Comparison of ENCODE assay signal across 17 mouse cellular contexts in the genomic region with DNA sequence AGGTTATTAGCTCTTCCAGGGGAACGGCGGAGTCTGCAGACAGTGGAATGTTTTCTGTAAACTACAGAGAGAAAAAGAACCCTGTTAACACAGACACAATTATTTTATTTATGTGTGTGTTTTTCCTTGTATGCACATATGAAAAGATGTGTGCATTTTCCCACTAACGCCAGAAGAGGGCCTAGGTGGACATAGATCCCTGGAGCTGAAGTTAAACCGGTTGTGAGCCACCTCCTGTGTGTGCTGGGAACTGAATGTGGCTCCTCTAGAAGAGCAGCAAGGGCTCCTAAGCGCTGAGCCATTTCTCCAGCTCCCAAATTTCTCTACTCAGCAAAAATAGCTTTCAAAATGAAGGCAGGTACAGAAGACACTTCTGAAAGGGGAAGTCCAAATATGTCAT. TPM values are rescaled to one million over a fixed set of nuclear protein-coding genes. Genes with fewer than 3 reads are reported as not detected.
A peak's percentile ranks its signal among the peaks of the same experiment; 100 is the strongest.
DNase-seq lines count a peak whose midpoint lies in the region; ATAC-seq and TF ChIP-seq lines count a peak whose summit lies in the region.
"Had no signal": no experiment of that assay in that cellular context is flagged by ENCODE, and none has a peak within 500 bp of the region (broad histone marks: within the 10 kb centered on the region; RNA-seq: fewer than 3 reads in every experiment).

No protein-coding gene starts in this region.

- H3K36me3 ChIP-seq in forebrain, postnatal 0 days (ENCODE audit: insufficient read depth) = no peaks in the 10 kb centered on the region
- no peaks in the 10 kb centered on the region for H3K36me3 ChIP-seq in forebrain, embryonic 12.5 days (replicated peaks)
- H3K36me3 ChIP-seq in lung, postnatal 0 days (ENCODE audit: insufficient read depth, low read length) = no peaks in the 10 kb centered on the region
- peaks cover 0 to 10% of the 10 kb centered on the region in 2 experiments; a peak in 2 of 4 replicates for H3K36me3 ChIP-seq in MEL (ENCODE audit: control insufficient read depth in 1 of 2, insufficient read depth in 2 of 2, low read length in 2 of 2)
- H3K36me3 ChIP-seq: G1E; heart, embryonic 12.5 days; limb, embryonic 15.5 days; neural tube, embryonic 13.5 days had no signal

- H3K4me3 ChIP-seq in forebrain, postnatal 0 days (ENCODE audit: low read depth, low read length) = no peak overlapping the region
- no peak overlapping the region for H3K4me3 ChIP-seq in forebrain, embryonic 12.5 days (replicated peaks)
- H3K4me3 ChIP-seq in lung, postnatal 0 days (ENCODE audit: low read depth, low read length) = no peak overlapping the region
- no peak overlapping the region for H3K4me3 ChIP-seq in MEL (ENCODE audit: control insufficient read depth in 1 of 2, insufficient read depth in 1 of 2, low read depth in 2 of 2, low read length in 2 of 2)
- H3K4me3 ChIP-seq: heart, embryonic 12.5 days; limb, embryonic 15.5 days; neural tube, embryonic 13.5 days had no signal

- peak; percentile 40 for TF ChIP-seq RAD21 in MEL (IDR thresholded peaks at IDR 0.05; ENCODE audit: low read depth, low read length)

- no peak overlapping the region for H3K27ac ChIP-seq in forebrain, postnatal 0 days (ENCODE audit: low read depth, low read length)
- H3K27ac ChIP-seq in forebrain, embryonic 12.5 days = no peak overlapping the region
- H3K27ac ChIP-seq in lung, postnatal 0 days (ENCODE audit: low read length) = no peak overlapping the region
- H3K27ac ChIP-seq in MEL (ENCODE audit: control insufficient read depth, low read depth, low read length) = no peak overlapping the region
- H3K27ac ChIP-seq: hindbrain, embryonic 14.5 days; limb, embryonic 15.5 days; neural tube, embryonic 13.5 days had no signal

- 0 out of 2 replicates have a peak, but pooled peaks have one; percentile 15 for TF ChIP-seq CTCF in forebrain, postnatal 0 days (IDR thresholded peaks at IDR 0.05; ENCODE audit: low read depth)
- TF ChIP-seq CTCF in lung, postnatal 0 days (IDR thresholded peaks at IDR 0.05) = peak; percentile 18; the same call in 1 of the 2 replicates
- TF ChIP-seq CTCF in MEL (IDR thresholded peaks at IDR 0.05 in 2 of 3, conservative IDR thresholded peaks at IDR 0.05 in 1 of 3; ENCODE audit: control insufficient read depth in 1 of 3, insufficient read depth in 1 of 3, low read depth in 2 of 3, low read length in 3 of 3, poor library complexity in 1 of 3, severe bottlenecking in 1 of 3) = peak; percentile 32 to 77 (median 42)

- H3K79me2 ChIP-seq in MEL (ENCODE audit: control insufficient read depth, insufficient read depth, low read length, poor library complexity) = no peaks in the 10 kb centered on the region

- H3K9ac ChIP-seq in forebrain, postnatal 0 days = no peak overlapping the region
- H3K9ac ChIP-seq in forebrain, embryonic 12.5 days = no peak overlapping the region
- H3K9ac ChIP-seq in lung, postnatal 0 days (replicated peaks; ENCODE audit: low read depth) = no peak overlapping the region
- no peak overlapping the region for H3K9ac ChIP-seq in MEL (ENCODE audit: control insufficient read depth, low read depth, low read length, poor library complexity, severe bottlenecking)
- H3K9ac ChIP-seq: heart, embryonic 12.5 days; hindbrain, embryonic 14.5 days; limb, embryonic 15.5 days; neural tube, embryonic 13.5 days had no signal

- TF ChIP-seq EP300 in lung, postnatal 0 days (IDR thresholded peaks at IDR 0.05) = no peak
- TF ChIP-seq EP300 in MEL (IDR thresholded peaks at IDR 0.05; ENCODE audit: low read depth in 1 of 2, low read length in 2 of 2) = no peak

- intact Hi-C loops in left cerebral cortex, postnatal 4 days (cut with DNase I) = no loop called here

- no peaks in the 10 kb centered on the region for H3K9me3 ChIP-seq in forebrain, postnatal 0 days (ENCODE audit: low read length)
- H3K9me3 ChIP-seq in forebrain, embryonic 12.5 days = no peaks in the 10 kb centered on the region
- H3K9me3 ChIP-seq in lung, postnatal 0 days (ENCODE audit: low read length) = no peaks in the 10 kb centered on the region
- H3K9me3 ChIP-seq in MEL (replicated peaks; ENCODE audit: insufficient read depth, low read length) = no peaks in the 10 kb centered on the region
- H3K9me3 ChIP-seq: G1E; heart, embryonic 12.5 days; limb, embryonic 15.5 days; neural tube, embryonic 13.5 days had no signal

- WGBS in forebrain, postnatal 0 days = 62% methylated on average over 5 of the region's 5 CpGs
- WGBS in forebrain, embryonic 12.5 days = 65% methylated on average over 5 of the region's 5 CpGs
- WGBS in lung, postnatal 0 days = 63% methylated on average over 5 of the region's 5 CpGs

- ATAC-seq in forebrain, postnatal 0 days = no peak
- no peak for ATAC-seq in forebrain, embryonic 12.5 days (ENCODE audit: low FRiP score)
- no peak for ATAC-seq in lung, postnatal 0 days
- ATAC-seq in megakaryocyte, adult 5-6 weeks (ENCODE audit: poor library complexity, severe bottlenecking) = 0 out of 2 replicates have a peak, but pooled peaks have one; percentile 32

- no peak overlapping the region for H3K4me2 ChIP-seq in forebrain, postnatal 0 days (ENCODE audit: low read depth)
- H3K4me2 ChIP-seq in forebrain, embryonic 12.5 days = no peak overlapping the region
- H3K4me2 ChIP-seq in lung, postnatal 0 days (replicated peaks; ENCODE audit: low read depth, low read length) = no peak overlapping the region
- H3K4me2 ChIP-seq: heart, embryonic 12.5 days; hindbrain, embryonic 14.5 days; limb, embryonic 15.5 days; midbrain, embryonic 11.5 days; neural tube, embryonic 13.5 days had no signal

- DNase-seq in forebrain, postnatal 0 days = no peak
- no peak for DNase-seq in lung, postnatal 0 days (ENCODE audit: low spot score)
- DNase-seq in lung, postnatal 25 days (ENCODE audit: low spot score) = no peak
- DNase-seq in MEL (ENCODE audit: low read depth, low spot score) = peak; percentile 70
- no peak for DNase-seq in cerebellum, adult 8-10 months
- DNase-seq in left cerebral cortex, postnatal 4 days = no peak
- DNase-seq: adrenal gland, adult 2 months; lung, postnatal 4 days; thymus, postnatal 36 days had no signal

- TF ChIP-seq POLR2A in MEL (IDR thresholded peaks at IDR 0.05; ENCODE audit: control insufficient read depth in 1 of 2, insufficient read depth in 1 of 2, low read depth in 1 of 2, low read length in 2 of 2, poor library complexity in 1 of 2) = no peak

- no peaks in the 10 kb centered on the region for H3K27me3 ChIP-seq in forebrain, postnatal 0 days (ENCODE audit: insufficient read depth, low read length)
- no peaks in the 10 kb centered on the region for H3K27me3 ChIP-seq in forebrain, embryonic 12.5 days
- no peaks in the 10 kb centered on the region for H3K27me3 ChIP-seq in lung, postnatal 0 days (replicated peaks; ENCODE audit: insufficient read depth, low read length)
- no peaks in the 10 kb centered on the region for H3K27me3 ChIP-seq in MEL (ENCODE audit: control insufficient read depth in 1 of 2, insufficient read depth in 2 of 2, low read length in 2 of 2)
- H3K27me3 ChIP-seq: limb, embryonic 15.5 days; neural tube, embryonic 13.5 days had no signal

- no peaks in the 10 kb centered on the region for H3K4me1 ChIP-seq in forebrain, postnatal 0 days (ENCODE audit: insufficient read depth)
- H3K4me1 ChIP-seq in forebrain, embryonic 12.5 days = no peaks in the 10 kb centered on the region
- no peaks in the 10 kb centered on the region for H3K4me1 ChIP-seq in lung, postnatal 0 days (ENCODE audit: insufficient read depth, low read depth, low read length)
- peaks cover 9 to 16% of the 10 kb centered on the region in 2 experiments for H3K4me1 ChIP-seq in MEL (ENCODE audit: control insufficient read depth in 1 of 2, insufficient read depth in 2 of 2, low read length in 2 of 2)
- H3K4me1 ChIP-seq: heart, embryonic 12.5 days; neural tube, embryonic 13.5 days had no signal

TF ChIP-seq in MEL, 35 proteins besides CTCF, POLR2A, EP300 and RAD21 (continues in another document):
- TF ChIP-seq SMC3 (IDR thresholded peaks at IDR 0.05; ENCODE audit: low read depth, low read length) = peak; percentile 75
- TF ChIP-seq GABPA (IDR thresholded peaks at IDR 0.05; ENCODE audit: low read depth, low read length) = no peak

RNA-seq across cellular contexts. Expression of gene P4ha2, which starts 14.1 kb away (rescaled TPM):
- 6.8 and 9.8 TPM in 2 replicates for total RNA-seq in forebrain, postnatal 0 days (2014; rRNA removed)
- polyA plus RNA-seq in forebrain, postnatal 0 days (2015; fragmentation: Nextera tagmentation; extraction: Ambion mirVana) = 6.0 and 6.1 TPM in 2 replicates
- 10.5 and 12.7 TPM in 2 replicates for polyA plus RNA-seq in forebrain, embryonic 12.5 days (2016; fragmentation: Nextera tagmentation; extraction: Ambion mirVana)
- polyA plus RNA-seq in lung, postnatal 0 days (2015; fragmentation: Nextera tagmentation; extraction: Ambion mirVana) = 21.4 and 26.5 TPM in 2 replicates
- 18.6 and 32.0 TPM in 2 replicates for total RNA-seq in MEL (2012; rRNA removed)
- polyA plus RNA-seq in MEL (2012; ENCODE audit: insufficient read depth in 1 of 2, insufficient read length in 2 of 2, low read depth in 1 of 2, low replicate concordance in 2 of 2, missing spikeins in 1 of 2) = 10 to 100 TPM in 1 of 2 experiments, not detected in 1; 57.8 TPM
- not detected in 2 replicates for total RNA-seq in megakaryocyte, adult 5-6 weeks (2015)
- not detected in 2 replicates for total RNA-seq in megakaryocyte, adult 5-6 weeks (2017)
- 10 to 100 TPM; 14.4 to 15.7 TPM for total RNA-seq in left cerebral cortex, postnatal 4 days (2021)
- polyA plus RNA-seq: G1E had no signal

RNA-seq across cellular contexts. Expression of gene Pdlim4, which starts 17.0 kb away (rescaled TPM):
- 27.6 and 30.9 TPM in 2 replicates for total RNA-seq in forebrain, postnatal 0 days (2014; rRNA removed)
- 47.9 and 50.7 TPM in 2 replicates for polyA plus RNA-seq in forebrain, postnatal 0 days (2015; fragmentation: Nextera tagmentation; extraction: Ambion mirVana)
- 38.2 and 43.8 TPM in 2 replicates for polyA plus RNA-seq in forebrain, embryonic 12.5 days (2016; fragmentation: Nextera tagmentation; extraction: Ambion mirVana)
- polyA plus RNA-seq in lung, postnatal 0 days (2015; fragmentation: Nextera tagmentation; extraction: Ambion mirVana) = 7.3 and 8.6 TPM in 2 replicates
- total RNA-seq in MEL (2012; rRNA removed) = 0.13 TPM in 1 of 2 replicates, not detected in the other
- under 1 TPM in 1 of 2 experiments, not detected in 1; 0.70 TPM for polyA plus RNA-seq in MEL (2012; ENCODE audit: insufficient read depth in 1 of 2, insufficient read length in 2 of 2, low read depth in 1 of 2, low replicate concordance in 2 of 2, missing spikeins in 1 of 2)
- 0.33 and 0.82 TPM in 2 replicates for total RNA-seq in megakaryocyte, adult 5-6 weeks (2015)
- 0.77 and 3.9 TPM in 2 replicates for total RNA-seq in megakaryocyte, adult 5-6 weeks (2017)
- total RNA-seq in left cerebral cortex, postnatal 4 days (2021) = 10 to 100 TPM; 11.9 to 13.5 TPM
- polyA plus RNA-seq: G1E had no signal

RNA-seq across cellular contexts. Expression of gene Slc22a4, which starts 57.9 kb away (rescaled TPM):
- 3.7 and 4.7 TPM in 2 replicates for total RNA-seq in forebrain, postnatal 0 days (2014; rRNA removed)
- polyA plus RNA-seq in forebrain, postnatal 0 days (2015; fragmentation: Nextera tagmentation; extraction: Ambion mirVana) = 3.3 and 4.0 TPM in 2 replicates
- polyA plus RNA-seq in forebrain, embryonic 12.5 days (2016; fragmentation: Nextera tagmentation; extraction: Ambion mirVana) = 0.92 and 1.6 TPM in 2 replicates
- 0.70 and 1.1 TPM in 2 replicates for polyA plus RNA-seq in lung, postnatal 0 days (2015; fragmentation: Nextera tagmentation; extraction: Ambion mirVana)
- total RNA-seq in MEL (2012; rRNA removed) = 2.3 and 3.5 TPM in 2 replicates
- polyA plus RNA-seq in MEL (2012; ENCODE audit: insufficient read depth in 1 of 2, insufficient read length in 2 of 2, low read depth in 1 of 2, low replicate concordance in 2 of 2, missing spikeins in 1 of 2) = 1 to 10 TPM in 1 of 2 experiments, not detected in 1; 5.8 TPM
- 6.8 and 11.0 TPM in 2 replicates for total RNA-seq in megakaryocyte, adult 5-6 weeks (2015)
- total RNA-seq in megakaryocyte, adult 5-6 weeks (2017) = 8.0 and 8.5 TPM in 2 replicates
- 1 to 10 TPM; 4.0 to 4.7 TPM for total RNA-seq in left cerebral cortex, postnatal 4 days (2021)
- total RNA-seq: G1E had no signal
- polyA plus RNA-seq: G1E had no signal
